ENCODE assay signal across 8 mouse cellular contexts in the genomic region with DNA sequence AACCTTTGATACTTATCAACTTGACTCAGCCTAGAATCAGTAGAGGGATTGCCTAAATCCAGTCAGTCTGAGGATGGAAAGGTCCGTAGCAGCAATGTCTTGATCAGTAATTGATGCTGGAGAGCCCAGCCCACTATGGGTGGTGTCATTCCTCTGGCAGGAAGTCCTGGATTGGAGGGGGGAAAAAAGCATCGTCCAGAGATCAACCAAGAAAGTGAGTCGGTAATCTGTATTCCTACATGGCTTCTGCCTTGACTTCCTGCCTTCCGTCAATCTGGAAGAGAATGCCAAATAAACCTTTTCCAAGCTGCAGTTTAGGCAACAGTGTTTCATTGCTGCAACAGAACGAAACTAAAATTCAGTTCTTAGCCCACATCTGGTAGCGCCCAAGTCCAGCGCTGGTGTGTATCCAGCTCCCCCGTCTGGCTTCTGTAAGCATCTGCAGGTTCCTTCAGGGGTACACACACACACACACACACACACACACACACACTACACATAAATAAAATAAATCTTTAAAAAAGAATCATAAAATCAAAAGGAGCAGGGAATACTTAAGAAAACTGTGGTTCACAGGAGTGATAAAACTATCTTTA. TPM values are rescaled to one million over a fixed set of nuclear protein-coding genes. Genes with fewer than 3 reads are reported as not detected.
DNase-seq lines count a peak whose midpoint lies in the region; ATAC-seq and TF ChIP-seq lines count a peak whose summit lies in the region.

No protein-coding gene starts in this region.

- H3K79me2 ChIP-seq in liver, adult 2 months (ENCODE audit: control insufficient read depth, insufficient read depth, low read length) = peaks cover 5% of the 10 kb centered on the region; the same call in 1 of the 2 replicates

- peak; percentile 52 for TF ChIP-seq CTCF in liver, adult 2 months (IDR thresholded peaks at IDR 0.05; ENCODE audit: low read depth, low read length)

- no peak for TF ChIP-seq POLR2A in liver, adult 2 months (IDR thresholded peaks at IDR 0.05; ENCODE audit: extremely low read depth, insufficient read depth, low read length)

- DNase-seq in liver, adult 2 months (ENCODE audit: extremely low read depth, low read depth, low spot score) = peak; percentile 75
- no peak for DNase-seq in liver
- DNase-seq in intestine, embryonic 14.5 days (ENCODE audit: low spot score) = no peak
- no peak for DNase-seq in gastrocnemius, postnatal 4 days (ENCODE audit: low spot score in 2 of 2)
- no peak for DNase-seq in embryo, embryonic 11 days
- no peak for DNase-seq in thymus, postnatal 0 days (ENCODE audit: low spot score)

- H3K36me3 ChIP-seq in liver, adult 2 months (ENCODE audit: control insufficient read depth, insufficient read depth, low read length) = peaks cover 2% of the 10 kb centered on the region; the same call in 1 of the 2 replicates
- peaks cover 7% of the 10 kb centered on the region; the same call in 1 of the 2 replicates for H3K36me3 ChIP-seq in embryonic facial prominence, embryonic 13.5 days
- no peaks in the 10 kb centered on the region for H3K36me3 ChIP-seq in intestine, embryonic 14.5 days (ENCODE audit: control insufficient read depth, insufficient read depth, low read length)
- no peaks in the 10 kb centered on the region for H3K36me3 ChIP-seq in neural tube, embryonic 12.5 days

- no peaks in the 10 kb centered on the region for H3K27me3 ChIP-seq in liver, adult 2 months (ENCODE audit: control insufficient read depth, insufficient read depth, low read length)
- H3K27me3 ChIP-seq in embryonic facial prominence, embryonic 13.5 days = no peaks in the 10 kb centered on the region
- no peaks in the 10 kb centered on the region for H3K27me3 ChIP-seq in intestine, embryonic 14.5 days (replicated peaks; ENCODE audit: control insufficient read depth, insufficient read depth, low read length)
- H3K27me3 ChIP-seq in neural tube, embryonic 12.5 days (replicated peaks) = no peaks in the 10 kb centered on the region

- H3K27ac ChIP-seq in liver, adult 2 months (replicated peaks; ENCODE audit: insufficient read depth, low read depth, low read length) = peak overlapping the region; percentile 89
- H3K27ac ChIP-seq in embryonic facial prominence, embryonic 13.5 days = peak overlapping the region; percentile 80
- no peak overlapping the region for H3K27ac ChIP-seq in intestine, embryonic 14.5 days (ENCODE audit: low read depth)
- no peak overlapping the region for H3K27ac ChIP-seq in neural tube, embryonic 12.5 days

- no peaks in the 10 kb centered on the region for H3K9me3 ChIP-seq in embryonic facial prominence, embryonic 13.5 days
- no peaks in the 10 kb centered on the region for H3K9me3 ChIP-seq in intestine, embryonic 14.5 days (ENCODE audit: control insufficient read depth, low read length)
- H3K9me3 ChIP-seq in neural tube, embryonic 12.5 days = 0 out of 2 replicates have a peak, but pooled peaks cover 4% of the 10 kb centered on the region

- H3K4me3 ChIP-seq in liver, adult 2 months (ENCODE audit: insufficient read depth, low read depth, low read length) = peak overlapping the region; percentile 100; the same call in 1 of the 2 replicates
- peak overlapping the region; percentile 76 for H3K4me3 ChIP-seq in embryonic facial prominence, embryonic 13.5 days
- H3K4me3 ChIP-seq in intestine, embryonic 14.5 days (ENCODE audit: low read depth, low read length) = peak overlapping the region; percentile 67
- no peak overlapping the region for H3K4me3 ChIP-seq in neural tube, embryonic 12.5 days

- H3K4me2 ChIP-seq in embryonic facial prominence, embryonic 13.5 days = peak overlapping the region; percentile 75
- H3K4me2 ChIP-seq in intestine, embryonic 14.5 days (ENCODE audit: low read length) = peak overlapping the region; percentile 72
- H3K4me2 ChIP-seq in neural tube, embryonic 12.5 days (replicated peaks) = peak overlapping the region; percentile 87

- peaks cover 23% of the 10 kb centered on the region for H3K4me1 ChIP-seq in liver, adult 2 months (ENCODE audit: control insufficient read depth, insufficient read depth, low read length)
- H3K4me1 ChIP-seq in embryonic facial prominence, embryonic 13.5 days = 0 out of 2 replicates have a peak, but pooled peaks cover 8% of the 10 kb centered on the region
- peaks cover 10% of the 10 kb centered on the region; the same call in 1 of the 2 replicates for H3K4me1 ChIP-seq in intestine, embryonic 14.5 days (replicated peaks; ENCODE audit: control insufficient read depth, insufficient read depth, low read length)
- peaks cover 3% of the 10 kb centered on the region; the same call in 1 of the 2 replicates for H3K4me1 ChIP-seq in neural tube, embryonic 12.5 days

- no peak overlapping the region for H3K9ac ChIP-seq in liver, adult 2 months (ENCODE audit: low read depth, low read length)
- peak overlapping the region; percentile 87 for H3K9ac ChIP-seq in embryonic facial prominence, embryonic 13.5 days
- peak overlapping the region; percentile 70; the same call in 1 of the 2 replicates for H3K9ac ChIP-seq in intestine, embryonic 14.5 days (ENCODE audit: low read length)
- H3K9ac ChIP-seq in neural tube, embryonic 12.5 days = no peak overlapping the region

- 38% methylated on average over 8 of the region's 8 CpGs for WGBS in liver, adult 2 months
- WGBS in embryonic facial prominence, embryonic 13.5 days = 85% methylated on average over 8 of the region's 8 CpGs
- 77% methylated on average over 8 of the region's 8 CpGs for WGBS in intestine, embryonic 14.5 days
- WGBS in neural tube, embryonic 12.5 days = 86% methylated on average over 8 of the region's 8 CpGs

- ATAC-seq in embryonic facial prominence, embryonic 13.5 days (ENCODE audit: insufficient number of reproducible peaks, insufficient read depth, low FRiP score, low TSS enrichment, low read depth) = no peak
- ATAC-seq in intestine, embryonic 14.5 days (replicated peaks; ENCODE audit: low FRiP score, low TSS enrichment, low read depth) = no peak
- no peak for ATAC-seq in neural tube, embryonic 12.5 days (ENCODE audit: low FRiP score, low read depth)

RNA-seq across cellular contexts. Expression of a gene that starts 1.0 kb away (rescaled TPM):
- total RNA-seq in liver, adult 2 months (2014; rRNA removed) = 228 and 265 TPM in 2 replicates
- polyA plus RNA-seq in liver, adult 2 months (2012; rRNA removed) = 107 and 143 TPM in 2 replicates
- polyA plus RNA-seq in embryonic facial prominence, embryonic 13.5 days (2015; fragmentation: Nextera tagmentation; extraction: Ambion mirVana) = 14.5 and 16.3 TPM in 2 replicates
- 49.4 and 53.8 TPM in 2 replicates for polyA plus RNA-seq in intestine, embryonic 14.5 days (2014; fragmentation: Nextera tagmentation; extraction: Ambion mirVana)
- 11.6 and 14.2 TPM in 2 replicates for polyA plus RNA-seq in neural tube, embryonic 12.5 days (2016; fragmentation: Nextera tagmentation; extraction: Ambion mirVana)
- 10 to 100 TPM; 13.7 to 15.8 TPM for total RNA-seq in gastrocnemius, postnatal 4 days (2021)
- polyA plus RNA-seq in thymus, postnatal 0 days (2015; fragmentation: Nextera tagmentation; extraction: Ambion mirVana) = 11.5 and 11.8 TPM in 2 replicates

RNA-seq across cellular contexts. Expression of a gene that starts 11.8 kb away (rescaled TPM):
- total RNA-seq in liver, adult 2 months (2014; rRNA removed) = 34.9 and 35.7 TPM in 2 replicates
- polyA plus RNA-seq in liver, adult 2 months (2012; rRNA removed) = 9.4 and 9.5 TPM in 2 replicates
- polyA plus RNA-seq in embryonic facial prominence, embryonic 13.5 days (2015; fragmentation: Nextera tagmentation; extraction: Ambion mirVana) = 39.3 and 40.3 TPM in 2 replicates
- polyA plus RNA-seq in intestine, embryonic 14.5 days (2014; fragmentation: Nextera tagmentation; extraction: Ambion mirVana) = 59.8 and 62.0 TPM in 2 replicates
- 36.4 and 42.1 TPM in 2 replicates for polyA plus RNA-seq in neural tube, embryonic 12.5 days (2016; fragmentation: Nextera tagmentation; extraction: Ambion mirVana)
- total RNA-seq in gastrocnemius, postnatal 4 days (2021) = 10 to 100 TPM; 33.6 to 37.0 TPM
- polyA plus RNA-seq in thymus, postnatal 0 days (2015; fragmentation: Nextera tagmentation; extraction: Ambion mirVana) = 42.4 and 42.6 TPM in 2 replicates

Comparison
In these comparisons a context has a peak if more than half of its experiments do, and no peak if none do; other contexts are left out.
1. H3K27ac ChIP-seq: peak in liver, adult 2 months (single experiment) and embryonic facial prominence, embryonic 13.5 days (single experiment); none in intestine, embryonic 14.5 days (single experiment) and neural tube, embryonic 12.5 days (single experiment).
2. H3K9ac ChIP-seq: peak in embryonic facial prominence, embryonic 13.5 days (single experiment) and intestine, embryonic 14.5 days (single experiment); none in liver, adult 2 months (single experiment) and neural tube, embryonic 12.5 days (single experiment).
3. Peak in every context shown above with its lines, with median percentiles within 50 percentile points of each other: H3K4me2 ChIP-seq.